Mouse (Mus musculus): ENCODE results near the gene Met.

The Met gene

DNA sequence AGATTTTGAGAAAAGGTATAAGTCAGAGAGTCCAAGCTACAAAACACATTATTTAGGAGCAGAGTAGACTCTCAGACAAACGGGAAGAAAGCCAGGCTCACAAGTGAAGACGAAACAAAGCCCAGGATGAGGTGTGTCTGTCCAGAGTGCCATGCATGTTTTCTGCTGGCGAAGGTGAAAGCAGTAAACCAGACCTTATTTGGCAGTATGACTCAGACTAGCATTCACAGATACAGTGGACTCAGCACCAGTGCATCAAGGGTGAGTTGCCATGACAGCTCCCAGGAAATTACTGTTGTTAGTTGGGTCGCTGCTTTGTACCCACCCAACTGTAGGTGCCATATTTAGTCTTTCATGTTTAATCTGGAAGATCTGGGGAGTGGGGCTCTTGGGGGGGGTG is 149.1 kb downstream of the Met start:
- no peak for DNase-seq

DNA sequence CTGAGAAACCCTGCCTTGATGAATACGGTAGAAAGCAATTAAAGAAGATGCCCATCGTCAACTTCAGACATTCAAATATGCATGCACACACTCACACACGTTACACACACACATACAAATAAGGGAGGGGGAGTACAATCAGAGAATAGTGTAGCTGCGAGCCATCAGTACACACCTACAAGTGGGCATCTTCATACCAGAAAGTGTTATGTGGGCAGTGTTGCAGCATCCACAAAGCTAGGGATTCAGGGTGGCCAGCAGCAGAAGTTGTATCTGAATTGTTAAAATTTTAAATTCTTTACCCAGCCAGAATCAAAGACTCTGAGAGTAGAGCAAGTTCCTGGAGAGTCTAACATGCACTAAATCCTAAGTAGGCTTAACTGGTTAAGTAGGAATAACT is 157.2 kb downstream of the Met start:
- DNase-seq, result no peak

DNA sequence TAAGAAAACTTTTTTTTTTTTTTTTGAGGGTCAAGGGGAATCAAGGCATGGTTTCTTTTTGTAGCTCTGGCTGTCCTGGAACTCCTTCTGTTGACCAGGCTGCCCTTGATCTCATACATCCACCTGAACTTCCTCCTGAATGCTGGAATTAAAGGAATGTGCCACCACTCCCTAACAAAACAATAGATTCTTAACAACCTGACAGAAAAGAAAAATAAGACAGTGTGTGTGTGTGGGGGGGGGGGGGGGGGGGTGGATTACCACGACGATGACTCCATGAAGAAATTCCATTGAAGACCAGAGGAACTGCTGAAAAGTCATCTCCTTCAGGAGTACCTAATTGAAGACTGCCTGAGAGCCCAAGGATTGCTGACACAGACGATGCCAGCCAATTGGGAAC is 157.8 kb downstream of the Met start:
- no peak for DNase-seq
